Mouse (Mus musculus): ENCODE measurements around the gene Tmem220. TPM values are rescaled to one million over a fixed set of nuclear protein-coding genes. Genes with fewer than 3 reads are reported as not detected.

The Tmem220 gene
- 1.2 and 1.6 TPM in 2 replicates for polyA plus RNA-seq (2014; fragmentation: Nextera tagmentation; extraction: Ambion mirVana)

DNA sequence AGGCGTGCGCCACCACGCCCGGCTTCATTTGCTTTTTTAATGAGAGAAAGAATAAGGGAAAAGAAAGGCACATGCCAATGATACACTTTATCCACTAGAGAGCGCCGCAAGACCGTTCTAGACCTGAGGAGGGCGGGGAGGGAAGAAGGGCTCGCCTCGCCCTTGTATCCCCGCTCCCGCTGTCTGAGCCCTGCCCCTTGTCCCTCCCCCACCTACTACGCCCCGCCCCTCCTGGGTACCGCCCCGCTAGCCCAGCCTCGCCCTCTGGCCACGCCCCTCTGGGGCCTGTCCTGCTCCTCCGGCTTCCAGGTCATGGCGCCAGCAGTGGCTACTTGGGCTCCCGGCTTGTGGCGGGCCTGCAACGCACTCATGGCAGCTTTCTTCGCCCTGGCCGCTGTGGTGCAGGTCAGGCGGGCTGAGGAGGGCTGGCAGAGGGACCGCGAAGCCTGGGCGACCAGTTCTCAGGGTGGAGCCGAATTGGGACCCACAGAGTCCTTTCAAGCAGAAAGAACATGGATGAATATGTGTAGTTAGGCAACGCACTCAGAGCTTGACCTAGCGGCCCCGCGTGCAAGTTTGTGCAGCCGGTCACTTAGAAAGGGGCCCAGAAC, at the start of gene Tmem220:
TSS of gene Tmem220 (plus strand) at position 288 of the 611 bp plus-strand sequence.
- ATAC-seq (ENCODE audit: low read depth) (peak; percentile 98), DNase-seq (ENCODE audit: low spot score) (peak; percentile 97)
- Histone ChIP-seq H3K27me3 (replicated peaks; ENCODE audit: control insufficient read depth, insufficient read depth, low read length) (0 out of 2 replicates have a peak, but pooled peaks cover 4% of the 10 kb centered on the region), H3K4me2 (ENCODE audit: low read depth, low read length) (peak within 1 kb of the TSS; percentile 65), H3K36me3 (ENCODE audit: control insufficient read depth, insufficient read depth, low read length) (no peaks in the 10 kb centered on the region), H3K27ac (replicated peaks; ENCODE audit: low read depth, low read length) (no peak within 1 kb of the TSS), H3K9ac (ENCODE audit: low read depth, low read length) (peak within 1 kb of the TSS; percentile 69), H3K4me3 (ENCODE audit: low read depth, low read length) (peak within 1 kb of the TSS; percentile 54), H3K4me1 (ENCODE audit: control insufficient read depth, insufficient read depth, low read length) (no peaks in the 10 kb centered on the region; the same call in 1 of the 2 replicates), H3K9me3 (ENCODE audit: control insufficient read depth, low read length) (no peaks in the 10 kb centered on the region)
- under 1% methylated on average over 27 of the region's 35 CpGs for WGBS

DNA sequence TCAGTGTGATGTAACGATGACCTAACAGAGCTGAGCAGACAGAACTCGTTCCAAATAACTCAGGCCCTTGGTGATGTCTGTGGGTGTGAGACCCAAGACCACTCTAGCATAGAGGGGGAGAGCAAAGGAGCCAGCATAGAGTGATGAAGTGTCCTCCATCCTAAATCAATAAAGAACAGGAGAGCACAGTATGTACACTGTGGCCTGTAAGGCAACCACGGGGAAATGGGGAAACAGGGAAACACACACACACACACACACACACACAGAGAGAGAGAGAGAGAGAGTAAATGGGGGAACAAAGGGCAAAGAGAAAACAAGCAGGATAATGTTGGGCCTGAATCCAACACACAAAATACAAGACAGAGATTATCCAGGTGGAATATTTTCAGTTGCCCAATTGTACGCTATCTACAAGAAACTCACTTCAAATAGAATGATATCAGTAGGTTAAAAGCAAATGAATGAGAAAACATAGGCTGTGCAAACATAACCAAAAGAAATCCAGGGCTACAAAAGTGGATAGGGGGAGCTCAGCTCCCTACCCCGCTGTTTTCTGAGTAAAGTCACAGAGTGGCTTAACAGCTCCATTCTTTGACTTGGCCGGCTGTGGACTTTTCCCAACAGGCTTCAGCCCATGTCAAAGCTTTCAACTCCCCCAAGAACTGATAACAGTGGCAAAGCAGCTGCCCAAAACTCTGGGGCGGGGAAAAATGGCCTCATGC, 49.2 kb upstream of the Tmem220 start:
- ATAC-seq (ENCODE audit: low read depth) (no peak), DNase-seq (ENCODE audit: low spot score) (no peak)
- H3K36me3 ChIP-seq (ENCODE audit: control insufficient read depth, insufficient read depth, low read length), result no peaks in the 10 kb centered on the region
- H3K9ac ChIP-seq (ENCODE audit: low read depth, low read length), result no peak overlapping the region
- H3K4me1 ChIP-seq (ENCODE audit: control insufficient read depth, insufficient read depth, low read length), result no peaks in the 10 kb centered on the region
- H3K4me2 ChIP-seq (ENCODE audit: low read depth, low read length), result no peak overlapping the region
- 92% methylated on average over 7 of the region's 7 CpGs for WGBS
- H3K27ac ChIP-seq (replicated peaks; ENCODE audit: low read depth, low read length), result no peak overlapping the region
- H3K4me3 ChIP-seq (ENCODE audit: low read depth, low read length), result no peak overlapping the region
- peaks cover 17% of the 10 kb centered on the region; the same call in 1 of the 2 replicates for H3K9me3 ChIP-seq (ENCODE audit: control insufficient read depth, low read length)
- no peaks in the 10 kb centered on the region for H3K27me3 ChIP-seq (replicated peaks; ENCODE audit: control insufficient read depth, insufficient read depth, low read length)

DNA sequence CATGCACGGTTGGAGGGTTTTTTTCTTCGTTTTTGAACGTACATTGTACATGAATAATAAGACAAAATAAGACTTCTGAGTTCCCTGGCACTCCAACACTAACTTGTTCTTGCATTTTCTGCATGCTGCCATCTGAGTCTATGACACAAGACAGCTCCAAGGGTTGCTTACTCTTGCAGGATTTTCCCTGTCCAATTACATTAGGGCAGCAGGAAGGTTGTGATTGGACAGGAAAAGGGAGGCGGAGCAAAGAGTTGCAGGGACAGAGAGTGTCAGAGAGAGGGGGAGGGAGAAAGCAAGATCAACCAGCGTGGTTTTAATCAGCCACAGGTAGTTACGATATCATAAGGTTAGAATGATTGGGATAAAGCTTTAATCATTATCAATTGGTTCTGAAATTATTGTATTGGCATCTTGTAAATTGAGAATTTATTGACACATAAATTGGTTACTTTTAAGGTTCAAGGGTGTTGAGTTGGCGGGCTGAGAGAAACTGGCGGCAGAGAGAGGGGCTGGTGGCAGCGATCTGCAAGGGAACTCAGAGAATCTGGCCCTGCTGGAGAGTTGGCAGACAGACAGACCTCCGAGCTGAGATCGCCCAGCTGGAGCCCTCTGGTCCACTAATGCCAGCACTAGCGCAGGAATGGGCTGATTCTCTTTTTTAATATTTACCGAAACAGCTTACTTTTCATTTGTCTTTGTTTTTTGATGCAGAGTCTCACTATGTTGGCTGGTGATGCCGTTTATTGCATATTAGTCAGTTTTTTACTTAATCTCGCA, 43.4 kb upstream of the Tmem220 start:
- Histone ChIP-seq H3K4me1 (ENCODE audit: control insufficient read depth, insufficient read depth, low read length) (peaks cover 15% of the 10 kb centered on the region), H3K9ac (ENCODE audit: low read depth, low read length) (no peak overlapping the region), H3K27me3 (replicated peaks; ENCODE audit: control insufficient read depth, insufficient read depth, low read length) (no peaks in the 10 kb centered on the region), H3K4me2 (ENCODE audit: low read depth, low read length) (no peak overlapping the region), H3K4me3 (ENCODE audit: low read depth, low read length) (no peak overlapping the region), H3K36me3 (ENCODE audit: control insufficient read depth, insufficient read depth, low read length) (no peaks in the 10 kb centered on the region), H3K9me3 (ENCODE audit: control insufficient read depth, low read length) (0 out of 2 replicates have a peak, but pooled peaks cover 2% of the 10 kb centered on the region), H3K27ac (replicated peaks; ENCODE audit: low read depth, low read length) (no peak overlapping the region)
- DNase-seq (ENCODE audit: low spot score) (no peak), ATAC-seq (ENCODE audit: low read depth) (no peak)
- 78% methylated on average over 15 of the region's 15 CpGs for WGBS

DNA sequence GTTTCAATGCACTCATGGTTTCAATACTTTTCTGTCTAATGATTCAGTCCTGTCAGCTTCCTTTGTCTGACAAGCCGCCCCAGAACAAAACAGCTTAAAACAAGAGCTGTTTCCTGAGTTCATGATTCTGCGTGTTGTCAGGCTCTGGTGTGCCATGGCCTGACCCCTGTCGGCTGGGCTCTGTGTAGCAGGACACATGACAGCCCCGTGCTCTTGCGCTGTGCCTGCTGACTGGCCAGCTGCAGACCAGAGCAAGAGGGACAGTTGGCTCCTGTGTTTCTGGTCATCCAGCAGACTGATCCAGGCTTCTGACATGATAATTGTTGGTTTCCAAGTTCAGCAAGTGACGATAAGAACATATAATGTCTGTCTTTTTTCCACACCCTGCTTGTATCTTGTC, 42.2 kb upstream of the Tmem220 start:
- Histone ChIP-seq H3K27me3 (replicated peaks; ENCODE audit: control insufficient read depth, insufficient read depth, low read length) (no peaks in the 10 kb centered on the region), H3K36me3 (ENCODE audit: control insufficient read depth, insufficient read depth, low read length) (no peaks in the 10 kb centered on the region), H3K4me1 (ENCODE audit: control insufficient read depth, insufficient read depth, low read length) (peaks cover 15% of the 10 kb centered on the region), H3K27ac (replicated peaks; ENCODE audit: low read depth, low read length) (no peak overlapping the region), H3K9me3 (ENCODE audit: control insufficient read depth, low read length) (no peaks in the 10 kb centered on the region), H3K4me2 (ENCODE audit: low read depth, low read length) (no peak overlapping the region), H3K9ac (ENCODE audit: low read depth, low read length) (no peak overlapping the region), H3K4me3 (ENCODE audit: low read depth, low read length) (no peak overlapping the region)
- WGBS, result 32% methylated on average over 6 of the region's 6 CpGs
- ATAC-seq (ENCODE audit: low read depth) (peak; percentile 48; the same call in 1 of the 2 replicates), DNase-seq (ENCODE audit: low spot score) (peak; percentile 35)

DNA sequence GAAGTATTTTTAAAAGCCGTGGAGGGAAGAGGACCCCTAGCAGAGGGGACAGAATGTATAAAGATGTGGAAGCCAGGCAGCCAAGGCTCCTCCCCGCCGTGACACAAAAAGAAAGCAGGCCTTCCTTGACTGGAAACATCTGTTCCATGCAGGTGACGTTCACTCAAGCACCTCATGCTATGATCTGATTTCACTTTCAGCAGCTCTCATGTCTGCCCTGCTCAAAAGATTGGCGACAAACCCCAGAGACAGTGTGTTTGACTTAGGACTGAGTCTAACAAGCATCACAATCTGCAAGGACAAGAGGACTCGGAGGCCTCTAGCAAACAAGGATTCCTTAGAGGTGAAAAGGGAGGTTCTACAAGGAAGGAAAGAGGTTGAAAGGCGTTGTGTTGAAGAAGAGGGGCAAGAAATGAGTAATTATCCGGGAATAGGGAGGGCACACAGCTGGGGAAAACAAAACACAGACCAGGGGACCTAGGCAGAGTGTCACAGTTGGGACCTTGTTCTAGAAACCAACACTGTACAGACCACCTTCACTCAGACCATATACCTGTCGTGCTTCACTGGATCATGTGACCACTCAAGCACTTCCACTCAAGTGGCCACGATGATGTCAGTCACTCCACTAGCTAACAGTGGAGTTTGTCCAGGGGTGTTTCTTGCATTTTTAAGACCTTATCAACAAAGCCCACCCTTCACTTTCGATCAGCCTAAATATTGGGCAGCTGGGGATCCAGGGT, 41.4 kb upstream of the Tmem220 start:
- H3K4me2 ChIP-seq (ENCODE audit: low read depth, low read length), result peak overlapping the region; percentile 78; the same call in 1 of the 2 replicates
- H3K4me3 ChIP-seq (ENCODE audit: low read depth, low read length), result no peak overlapping the region
- H3K9ac ChIP-seq (ENCODE audit: low read depth, low read length), result no peak overlapping the region
- H3K27ac ChIP-seq (replicated peaks; ENCODE audit: low read depth, low read length), result peak overlapping the region; percentile 77
- 42% methylated on average over 11 of the region's 11 CpGs for WGBS
- peaks cover 15% of the 10 kb centered on the region for H3K4me1 ChIP-seq (ENCODE audit: control insufficient read depth, insufficient read depth, low read length)
- H3K36me3 ChIP-seq (ENCODE audit: control insufficient read depth, insufficient read depth, low read length), result no peaks in the 10 kb centered on the region
- no peak for ATAC-seq (ENCODE audit: low read depth)
- no peaks in the 10 kb centered on the region for H3K27me3 ChIP-seq (replicated peaks; ENCODE audit: control insufficient read depth, insufficient read depth, low read length)
- H3K9me3 ChIP-seq (ENCODE audit: control insufficient read depth, low read length), result no peaks in the 10 kb centered on the region
- no peak for DNase-seq (ENCODE audit: low spot score)

DNA sequence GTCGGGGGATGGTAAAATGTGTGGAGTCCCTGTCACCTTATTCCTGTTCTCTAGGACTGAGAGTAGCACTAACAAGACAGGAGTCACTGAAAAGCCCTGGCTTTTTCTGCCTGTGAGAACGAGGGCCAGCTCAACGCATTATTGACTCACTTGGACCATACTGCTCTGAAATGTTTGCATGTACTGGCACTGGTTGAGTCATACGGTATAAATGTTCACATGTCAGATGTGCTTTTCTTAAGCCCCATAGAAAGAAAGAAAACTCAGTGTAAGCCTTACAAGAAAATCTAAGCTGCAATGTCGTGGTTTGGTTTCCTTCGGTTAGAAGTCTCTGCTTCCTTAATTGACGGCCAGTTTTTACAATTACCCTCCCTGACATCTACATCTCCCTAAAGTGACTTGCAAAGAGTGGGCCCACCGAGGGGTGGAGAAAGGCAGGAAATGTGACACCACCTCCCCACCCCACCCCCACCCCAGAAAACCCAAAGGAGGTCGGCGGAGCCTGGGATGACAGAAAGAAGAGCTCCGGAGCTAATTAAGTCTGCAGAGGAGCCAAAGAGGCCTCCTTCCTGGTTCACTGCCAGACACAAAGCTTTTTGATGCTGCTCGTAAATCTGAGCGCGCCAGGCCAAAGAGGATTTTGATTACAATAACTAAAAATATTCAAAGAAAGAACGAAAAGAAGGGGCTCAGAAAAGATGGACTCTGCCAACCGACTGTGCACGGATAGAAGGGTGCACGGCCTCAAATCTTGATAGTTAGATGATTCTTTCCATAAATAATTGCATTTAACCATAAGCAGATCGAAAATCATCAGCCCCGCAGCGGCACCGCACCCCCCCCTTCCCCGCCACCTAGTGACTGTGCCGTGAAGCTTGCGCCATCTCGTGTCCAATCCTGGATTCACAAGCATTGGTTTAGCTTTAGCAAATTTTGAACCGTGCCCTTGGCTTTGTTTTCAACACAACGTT, 40.5 kb upstream of the Tmem220 start:
- Histone ChIP-seq H3K4me1 (ENCODE audit: control insufficient read depth, insufficient read depth, low read length) (peaks cover 15% of the 10 kb centered on the region), H3K9ac (ENCODE audit: low read depth, low read length) (peak overlapping the region; percentile 62), H3K27me3 (replicated peaks; ENCODE audit: control insufficient read depth, insufficient read depth, low read length) (no peaks in the 10 kb centered on the region), H3K9me3 (ENCODE audit: control insufficient read depth, low read length) (no peaks in the 10 kb centered on the region), H3K4me2 (ENCODE audit: low read depth, low read length) (peak overlapping the region; percentile 78), H3K36me3 (ENCODE audit: control insufficient read depth, insufficient read depth, low read length) (no peaks in the 10 kb centered on the region), H3K27ac (replicated peaks; ENCODE audit: low read depth, low read length) (peak overlapping the region; percentile 77), H3K4me3 (ENCODE audit: low read depth, low read length) (peak overlapping the region; percentile 46)
- ATAC-seq (ENCODE audit: low read depth) (peak; percentile 84), DNase-seq (ENCODE audit: low spot score) (peak; percentile 94)
- 6% methylated on average over 28 of the region's 28 CpGs for WGBS

DNA sequence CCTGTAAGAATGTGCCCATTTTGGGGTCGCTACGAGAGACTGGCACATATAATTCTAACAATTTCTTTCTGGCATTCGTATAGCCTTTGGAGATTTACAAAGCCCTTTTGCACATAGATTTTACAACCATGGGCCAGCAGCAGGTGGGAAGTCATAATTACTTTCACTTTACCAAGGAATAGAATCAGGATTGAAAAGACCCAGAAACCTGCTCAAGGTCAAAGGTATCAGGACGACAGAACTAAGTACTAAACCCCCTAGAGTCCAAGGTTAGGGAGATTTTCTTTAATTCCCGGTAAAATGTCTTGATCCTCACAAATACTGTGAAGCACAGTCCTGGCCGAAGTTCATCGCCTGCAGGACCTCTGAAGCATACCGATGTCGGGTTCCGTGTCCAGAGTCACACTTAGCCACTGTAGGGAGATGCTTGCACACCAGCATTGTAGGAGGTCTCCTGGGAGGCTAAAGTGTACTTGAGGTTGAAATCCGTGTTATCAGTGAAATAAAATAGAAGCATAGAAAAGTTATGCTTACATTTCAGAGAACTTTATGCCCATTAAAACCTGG, 39.7 kb upstream of the Tmem220 start:
- H3K4me3 ChIP-seq (ENCODE audit: low read depth, low read length), result peak overlapping the region; percentile 46
- H3K36me3 ChIP-seq (ENCODE audit: control insufficient read depth, insufficient read depth, low read length), result no peaks in the 10 kb centered on the region
- WGBS, result 29% methylated on average over 11 of the region's 11 CpGs
- no peaks in the 10 kb centered on the region for H3K27me3 ChIP-seq (replicated peaks; ENCODE audit: control insufficient read depth, insufficient read depth, low read length)
- ATAC-seq (ENCODE audit: low read depth) (no peak), DNase-seq (ENCODE audit: low spot score) (no peak)
- H3K9me3 ChIP-seq (ENCODE audit: control insufficient read depth, low read length), result no peaks in the 10 kb centered on the region
- H3K9ac ChIP-seq (ENCODE audit: low read depth, low read length), result peak overlapping the region; percentile 62
- 0 out of 2 replicates have a peak overlapping the region, but pooled peaks have one; percentile 77 for H3K27ac ChIP-seq (replicated peaks; ENCODE audit: low read depth, low read length)
- peak overlapping the region; percentile 78 for H3K4me2 ChIP-seq (ENCODE audit: low read depth, low read length)
- H3K4me1 ChIP-seq (ENCODE audit: control insufficient read depth, insufficient read depth, low read length), result peaks cover 15% of the 10 kb centered on the region

Data from embryonic facial prominence, embryonic 14.5 days (tissue).